Mouse (Mus musculus): ENCODE data around the gene Glt1d1. TPM values are rescaled to one million over a fixed set of nuclear protein-coding genes. Genes with fewer than 3 reads are reported as not detected.

Glt1d1 gene
- total RNA-seq (2021) = 10 to 100 TPM; 20.6 to 26.7 TPM

DNA sequence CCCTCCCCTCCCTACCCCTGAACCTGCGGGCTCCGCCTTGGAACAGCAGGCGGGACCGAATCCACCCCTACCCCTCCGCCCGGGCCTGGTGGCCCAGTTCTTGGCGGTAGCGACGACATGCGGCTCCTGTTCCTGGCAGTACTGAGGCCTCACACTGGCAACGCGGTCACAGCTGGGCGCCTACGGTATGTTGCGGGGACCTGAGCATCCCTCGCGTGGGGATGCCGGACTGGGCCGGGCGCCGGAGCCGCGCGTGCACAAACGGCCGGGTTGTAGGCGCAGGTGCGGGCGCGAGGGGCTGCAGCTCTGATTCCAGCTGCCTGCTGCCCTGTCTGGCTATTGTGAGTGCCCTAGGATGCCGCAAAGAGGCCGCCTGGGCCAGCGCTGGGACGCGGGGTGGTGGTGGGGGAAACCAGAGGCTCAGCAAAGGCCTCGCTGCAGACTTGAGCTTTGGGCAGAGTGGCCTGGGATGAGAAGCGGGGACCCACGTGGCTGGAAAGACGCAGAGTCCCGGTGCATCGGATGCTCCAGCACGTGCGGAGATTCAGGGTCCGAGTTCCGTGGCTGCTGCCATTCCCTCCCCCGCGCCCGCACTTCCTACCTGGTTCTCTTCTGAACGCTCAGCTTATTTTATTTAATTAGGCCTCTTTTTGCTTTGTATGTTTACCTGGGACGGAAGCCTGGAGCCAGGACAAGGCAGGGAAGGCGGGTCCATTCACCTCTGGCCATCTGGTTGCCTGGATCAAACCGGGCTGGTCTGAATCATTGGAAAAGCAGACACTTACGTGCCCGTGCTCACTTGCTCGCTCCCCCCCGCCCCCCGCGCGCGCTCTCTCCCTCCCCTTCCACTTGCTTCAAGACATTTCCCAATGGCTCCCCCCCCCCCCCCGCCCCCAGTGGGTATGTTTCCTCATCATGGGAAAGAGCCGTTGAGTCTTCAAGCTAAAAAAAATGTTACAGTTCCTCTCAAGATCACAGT is at the start of gene Glt1d1, which contains the start of gene Slc15a4:
TSS of gene Glt1d1 (plus strand) at position 96 of the 979 bp plus-strand sequence.
TSS of gene Slc15a4 (minus strand) at position 731 of the 979 bp plus-strand sequence.
- DNase-seq = no peak

DNA sequence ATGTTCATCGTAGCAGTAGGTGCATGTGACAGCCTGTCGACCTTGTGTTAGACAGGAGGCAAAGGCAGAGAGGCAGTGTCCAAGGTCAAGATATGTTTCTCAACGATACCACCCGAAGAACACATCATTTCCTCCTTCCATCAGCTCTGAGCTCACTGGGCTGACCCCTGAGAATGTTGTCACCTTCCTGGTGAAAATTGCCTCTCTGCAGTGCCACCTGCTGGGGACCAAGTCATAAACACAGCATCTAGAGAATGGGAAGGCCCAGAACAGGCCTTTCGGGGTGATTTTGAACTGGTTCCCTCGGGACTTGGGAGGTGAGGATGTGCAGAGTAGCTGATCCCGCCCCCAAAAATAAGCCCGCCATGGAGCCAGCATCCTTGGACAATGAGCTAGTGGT is 48.4 kb upstream of the Glt1d1 start:
- DNase-seq = no peak

DNA sequence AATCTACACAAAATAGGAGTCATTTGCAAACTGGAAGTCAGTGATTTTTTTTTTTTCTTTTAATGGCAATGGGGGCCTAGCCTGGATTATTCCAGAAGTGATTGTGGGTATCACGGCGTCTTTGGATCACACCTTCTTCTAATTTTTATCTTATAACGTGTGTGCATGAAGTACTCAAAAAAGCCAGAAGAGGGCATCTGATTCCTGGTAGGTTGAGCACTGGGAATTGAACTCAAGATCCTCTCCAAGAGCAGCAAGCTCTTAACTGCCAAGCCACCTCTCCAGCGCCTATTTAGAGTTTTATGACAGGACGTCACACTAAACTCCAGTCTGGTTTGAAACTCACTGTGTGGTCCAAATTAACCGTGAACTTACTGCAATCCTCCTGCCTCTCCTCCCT is 44.2 kb upstream of the Glt1d1 start:
- no peak for DNase-seq

DNA sequence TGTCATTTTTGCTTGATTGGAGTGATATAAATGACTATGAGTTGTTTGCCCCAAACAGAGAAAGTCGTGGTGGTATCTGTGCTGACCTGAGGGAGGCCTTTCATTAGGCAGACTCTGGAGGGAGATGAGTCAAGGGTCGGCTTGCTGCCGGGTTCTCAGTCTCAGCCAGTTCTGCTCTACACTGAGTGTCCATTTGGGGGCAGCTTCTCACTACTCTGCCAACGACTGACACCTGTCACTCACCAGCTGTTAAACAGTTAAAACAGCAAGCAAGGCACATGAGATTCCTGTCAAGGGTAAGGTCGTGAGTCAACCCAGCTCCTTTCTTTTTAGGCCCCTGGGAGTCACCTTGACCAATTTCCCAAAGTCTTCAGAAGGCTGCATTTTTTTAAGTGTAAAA is 39.7 kb upstream of the Glt1d1 start:
- no peak for DNase-seq

DNA sequence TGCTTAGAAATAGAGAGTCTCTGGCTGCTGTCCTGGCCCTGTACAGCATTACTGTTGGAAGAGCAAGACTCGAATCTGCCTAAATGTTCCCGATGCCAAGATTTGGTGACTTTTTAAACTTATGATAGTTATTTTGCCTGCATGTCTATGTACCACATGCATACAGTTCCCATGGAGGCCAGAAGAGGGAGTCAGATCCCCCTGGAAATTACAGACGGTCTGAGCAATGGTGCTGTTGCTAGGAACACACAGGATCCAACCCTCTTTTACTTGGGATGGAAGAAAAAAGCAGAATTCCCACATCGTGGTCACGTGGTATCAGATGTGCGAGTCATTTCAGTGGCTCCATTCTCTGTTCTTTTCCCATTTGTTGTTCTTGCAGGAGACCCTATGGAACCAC is 39.2 kb upstream of the Glt1d1 start:
- no peak for DNase-seq

DNA sequence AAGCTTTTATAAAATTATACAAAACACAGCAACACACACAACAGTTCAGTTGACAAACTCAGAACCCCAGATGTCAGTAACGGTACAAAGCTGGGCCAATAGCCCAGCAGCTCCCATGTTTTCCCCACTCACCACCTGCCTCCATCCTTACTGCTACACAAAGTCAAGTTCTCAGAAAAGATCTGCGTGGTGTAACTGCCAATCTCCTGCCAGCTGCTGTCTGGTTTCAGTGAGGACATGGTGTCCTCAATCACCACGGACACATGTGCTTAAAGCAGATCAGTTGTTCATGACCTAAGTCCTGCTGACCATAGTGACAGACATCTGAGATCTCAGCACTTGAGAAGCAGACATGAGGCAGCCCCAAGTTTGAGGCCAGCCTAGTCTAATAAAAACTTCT is 36.4 kb upstream of the Glt1d1 start:
- no peak for DNase-seq

DNA sequence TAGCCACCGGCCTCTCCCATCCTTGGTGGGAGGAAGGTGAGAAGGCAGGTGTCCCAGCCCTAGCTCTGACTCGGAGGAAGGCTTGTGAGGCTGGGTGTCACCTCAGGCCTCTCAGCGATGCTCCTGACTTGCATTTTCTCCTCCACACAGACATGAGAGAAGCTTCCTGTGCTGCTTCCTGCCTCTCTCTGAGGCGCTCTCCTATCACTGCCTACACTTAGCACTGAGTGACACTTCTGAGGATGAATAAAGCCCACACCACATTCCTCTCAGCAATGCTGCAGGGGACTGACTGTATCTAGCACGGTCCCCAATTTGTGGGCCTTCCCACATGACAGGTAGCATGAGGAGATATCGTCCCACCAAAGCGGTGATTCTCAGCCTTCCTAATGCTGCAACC is 35.2 kb upstream of the Glt1d1 start:
- no peak for DNase-seq

DNA sequence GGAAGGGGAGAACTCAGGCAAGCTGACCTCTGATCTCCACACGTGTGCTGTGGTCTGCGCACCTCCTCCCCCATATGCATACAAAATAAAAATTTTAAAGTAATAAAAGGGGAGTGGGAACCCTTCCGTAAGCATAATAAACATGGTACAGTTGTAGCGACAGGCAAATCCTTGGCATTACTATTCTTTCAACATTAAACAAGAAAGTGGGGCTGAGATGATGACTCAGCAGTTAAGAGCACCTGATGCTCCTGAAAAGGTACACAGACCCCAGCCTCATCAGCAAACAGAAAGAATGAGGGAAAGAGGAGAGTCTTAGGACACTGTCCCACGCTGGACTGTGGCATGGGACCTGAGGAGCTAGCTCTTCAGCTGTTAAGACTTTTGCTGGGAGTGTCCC is 29.1 kb upstream of the Glt1d1 start:
- no peak for DNase-seq

DNA sequence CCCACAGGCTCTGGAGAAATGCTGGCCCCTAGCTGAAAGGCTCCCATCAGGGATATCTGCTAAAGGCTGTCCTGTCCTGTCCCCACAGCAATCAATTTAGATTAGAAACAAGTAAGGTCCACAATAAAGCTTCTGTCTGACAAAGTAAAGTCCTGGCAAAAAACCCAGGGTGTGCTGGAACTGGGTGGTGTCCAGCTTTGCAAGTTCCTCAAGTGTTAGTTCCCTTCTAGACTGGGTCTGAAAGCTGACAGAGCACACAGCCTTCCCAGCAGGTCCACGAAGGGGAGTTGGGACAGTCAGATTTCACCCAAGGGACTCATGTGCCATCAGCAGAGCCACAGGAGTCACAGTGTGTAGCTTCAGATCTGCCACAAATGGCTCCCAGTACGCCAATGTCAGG is 24.6 kb upstream of the Glt1d1 start:
- no peak for DNase-seq

DNA sequence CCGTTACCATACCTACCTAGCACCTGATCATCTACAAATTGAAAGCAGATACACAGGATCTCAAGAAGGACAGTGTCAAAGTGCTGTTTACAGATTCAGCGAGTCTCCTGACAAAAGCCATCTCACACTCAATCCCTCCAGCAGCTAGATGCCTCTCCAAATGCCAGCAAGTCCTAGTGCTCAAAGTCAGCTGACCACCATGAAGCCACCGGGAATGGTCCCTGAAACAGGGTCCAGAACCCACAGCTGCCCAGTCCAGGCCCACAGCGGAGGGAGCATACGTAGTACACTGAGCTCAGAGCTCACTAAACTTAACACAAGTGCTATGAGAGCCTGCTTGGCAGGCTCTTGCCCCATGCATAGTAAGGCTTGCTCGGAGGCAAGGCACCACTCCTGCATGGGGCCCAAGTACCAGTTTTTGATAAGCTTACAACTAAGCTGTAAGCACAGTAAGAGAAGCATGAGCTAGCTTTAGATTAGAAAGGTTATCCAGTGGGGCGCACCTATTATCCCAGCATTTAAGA is 22.8 kb upstream of the Glt1d1 start:
- DNase-seq = no peak

DNA sequence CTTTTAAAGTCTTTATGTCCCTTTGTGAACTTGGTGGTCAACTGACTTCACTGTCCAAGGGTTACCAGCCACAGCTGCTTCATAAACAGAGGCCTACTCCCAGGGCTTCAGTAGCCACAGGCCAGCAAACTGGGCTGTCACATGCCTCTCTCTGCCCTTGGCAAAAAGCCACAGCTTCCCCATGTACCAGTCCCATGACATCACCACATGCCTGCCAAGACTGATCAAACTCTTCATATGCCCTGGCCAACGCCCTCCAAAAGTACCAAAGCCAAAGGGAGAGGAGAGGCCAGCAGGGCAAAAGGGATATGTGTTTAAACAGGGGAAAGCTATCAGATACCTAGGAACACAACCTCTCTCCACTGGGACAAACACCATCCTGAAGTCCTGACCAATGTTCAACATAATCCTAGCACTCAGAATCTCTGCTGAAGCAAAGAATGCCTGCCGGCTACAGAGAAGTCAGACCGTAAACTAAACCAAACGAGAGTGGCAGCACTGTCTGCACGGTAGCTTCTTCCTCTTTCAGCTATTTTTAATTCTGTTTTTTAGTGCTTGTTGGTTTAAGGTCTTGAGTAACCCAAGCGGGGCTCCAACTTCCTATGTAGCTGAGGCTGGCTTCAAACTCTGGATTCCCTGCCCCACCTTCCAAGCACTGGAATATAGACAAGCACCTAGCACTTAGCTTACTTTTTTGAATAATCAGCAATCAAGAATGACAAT is 21.1 kb upstream of the Glt1d1 start:
- peak in 1 of 2 experiments; percentile 66 for DNase-seq

DNA sequence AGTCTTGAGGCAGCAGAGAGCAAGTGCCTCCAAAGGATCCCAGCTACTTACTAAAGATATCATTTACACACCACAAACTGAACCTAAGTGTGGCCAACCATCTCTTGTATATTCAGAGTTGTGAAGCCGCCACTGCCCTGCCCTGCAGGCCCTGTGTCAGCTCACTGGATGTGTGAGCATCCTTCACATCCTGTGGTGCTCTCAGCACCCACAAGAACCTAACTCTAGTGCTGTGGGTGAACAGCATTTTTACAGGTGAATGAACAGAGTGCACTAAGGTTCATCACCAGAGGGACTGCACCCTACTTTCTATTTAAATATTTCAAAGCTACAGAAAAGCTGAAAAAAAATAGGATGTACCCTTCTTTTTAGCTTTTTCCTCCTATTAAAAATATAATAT is 20.2 kb upstream of the Glt1d1 start:
- DNase-seq = no peak

DNA sequence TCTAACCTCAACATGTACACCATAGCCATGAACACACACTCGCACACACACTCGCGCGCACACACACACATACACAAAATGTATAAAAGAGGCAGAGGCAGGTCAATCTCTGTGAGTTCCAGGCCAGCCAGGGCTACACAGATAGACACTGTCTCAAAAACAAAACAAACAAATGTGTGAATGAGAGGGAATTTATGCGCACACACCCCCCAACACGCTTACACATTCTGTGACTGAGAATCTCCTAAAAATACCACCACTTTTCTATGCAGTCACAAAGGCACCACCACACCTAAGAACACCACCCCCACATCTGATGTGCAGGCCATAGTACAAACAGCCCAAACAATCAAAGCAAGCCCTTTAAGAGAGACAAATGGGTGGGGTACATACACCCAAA is 19.7 kb upstream of the Glt1d1 start:
- no peak for DNase-seq

DNA sequence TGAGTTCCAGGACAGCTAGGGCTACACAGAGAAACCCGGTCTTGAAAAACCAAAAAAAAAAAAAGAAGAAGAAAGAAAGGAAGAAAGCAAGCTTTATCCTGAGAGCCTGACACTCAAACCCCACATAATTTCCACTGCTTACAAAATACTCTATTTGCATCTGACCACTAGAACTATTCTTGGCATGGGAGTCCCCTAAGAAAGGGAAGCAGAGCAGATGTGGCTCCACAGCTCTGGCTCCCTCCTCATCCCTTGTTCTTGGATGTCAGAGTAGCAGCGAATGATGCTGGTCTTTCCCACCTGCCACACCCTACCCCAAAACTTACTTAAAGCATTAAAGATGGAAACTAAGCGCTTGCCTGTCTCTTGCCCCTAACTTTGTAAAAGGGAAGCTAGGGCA is 16.6 kb upstream of the Glt1d1 start:
- DNase-seq = no peak

DNA sequence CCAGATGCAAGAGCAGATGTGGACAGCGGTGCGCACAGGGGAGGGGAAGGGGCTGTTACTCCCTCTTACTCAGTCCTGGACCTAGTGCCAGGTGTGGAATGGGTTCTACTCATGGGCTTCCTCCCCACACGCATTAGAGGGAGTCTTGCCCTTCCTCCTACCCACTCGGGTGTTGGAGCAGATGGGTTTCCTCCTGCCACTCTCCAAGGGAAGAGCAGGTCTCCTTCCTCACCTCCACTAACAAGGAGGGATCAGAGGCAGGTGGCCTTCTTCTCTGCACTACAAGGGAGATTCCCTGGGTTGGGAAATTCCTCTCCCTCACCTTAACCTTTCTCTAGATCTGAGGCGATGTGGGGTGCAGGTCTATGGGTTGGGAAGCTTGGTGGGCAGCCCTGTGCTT is 15.9 kb upstream of the Glt1d1 start:
- DNase-seq = no peak

DNA sequence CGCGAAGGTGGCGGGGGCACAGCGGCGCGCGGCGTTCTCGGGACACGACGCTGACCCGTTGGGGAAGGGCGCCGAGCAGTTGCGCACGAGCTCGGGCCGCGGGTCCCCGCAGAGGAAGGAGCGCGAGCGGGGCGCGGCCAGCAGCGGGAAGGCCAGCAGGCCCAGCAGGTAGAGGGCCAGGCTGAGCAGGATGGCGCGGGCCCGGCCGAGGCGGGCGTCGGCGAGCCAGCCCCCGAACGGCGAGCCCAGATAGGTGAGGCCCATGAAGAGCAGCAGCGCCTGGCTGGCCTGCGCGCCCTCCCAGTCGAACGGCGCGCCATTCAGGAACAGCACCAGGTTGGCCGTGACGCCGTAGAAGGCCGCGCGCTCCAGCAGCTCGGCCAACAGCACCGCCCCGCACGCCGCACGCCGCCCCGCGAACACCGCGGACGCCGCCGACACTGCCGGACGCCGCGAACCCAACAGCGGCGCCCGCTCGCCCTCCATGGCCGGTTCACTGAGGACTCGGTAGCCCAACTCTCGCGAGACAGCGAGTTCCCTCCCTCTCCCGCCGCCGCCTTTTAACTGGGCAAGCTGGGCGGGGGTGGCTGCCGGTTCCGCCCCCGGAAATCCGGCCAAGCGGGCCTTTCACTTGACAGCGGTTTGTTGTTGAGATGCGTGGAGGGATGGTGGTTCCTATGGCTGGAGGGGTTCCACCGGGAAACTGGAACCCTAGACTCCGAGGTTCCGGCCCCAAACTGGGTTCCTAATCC is 15.0 kb upstream of the Glt1d1 start:
- DNase-seq = peak; percentile 98 to 99

DNA sequence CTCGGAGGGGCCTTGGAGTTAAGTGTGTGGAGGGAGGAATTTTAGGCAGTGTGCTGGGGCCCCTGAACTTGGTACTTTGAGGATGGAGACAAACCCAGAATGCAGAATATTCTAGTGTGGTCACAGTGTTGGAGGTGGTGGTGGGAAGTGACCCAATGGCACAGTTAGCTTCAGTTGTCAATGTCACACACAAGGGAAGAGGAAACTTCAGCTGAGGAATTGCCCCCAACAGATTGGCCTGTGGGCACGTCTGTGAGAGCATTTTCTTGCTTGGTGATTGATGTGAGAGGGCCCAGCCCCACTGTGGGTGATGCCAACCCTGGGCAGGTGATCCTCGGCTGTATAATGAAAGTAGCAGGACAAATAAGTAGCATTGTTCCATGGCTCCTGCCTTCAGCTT is 13.2 kb upstream of the Glt1d1 start:
- no peak for DNase-seq

DNA sequence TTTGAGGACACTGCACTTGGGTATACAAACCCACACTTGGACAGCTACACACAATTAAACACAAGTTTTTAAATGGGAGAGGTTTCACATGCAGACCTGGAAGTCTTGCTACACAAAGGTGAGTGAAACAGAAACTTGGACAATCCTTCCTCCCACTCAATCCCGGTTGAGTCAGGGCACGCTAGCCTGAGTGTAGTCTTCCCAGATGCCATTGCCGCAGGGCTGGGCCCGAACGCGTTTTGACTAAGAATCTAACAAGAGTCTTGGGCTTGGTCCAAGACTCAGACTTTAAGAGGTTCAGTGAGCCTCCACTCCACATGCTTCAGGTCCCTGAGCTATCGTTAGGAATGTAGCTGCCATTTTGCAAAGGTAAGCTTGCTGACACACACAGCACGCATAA is 11.7 kb upstream of the Glt1d1 start:
- DNase-seq = no peak

DNA sequence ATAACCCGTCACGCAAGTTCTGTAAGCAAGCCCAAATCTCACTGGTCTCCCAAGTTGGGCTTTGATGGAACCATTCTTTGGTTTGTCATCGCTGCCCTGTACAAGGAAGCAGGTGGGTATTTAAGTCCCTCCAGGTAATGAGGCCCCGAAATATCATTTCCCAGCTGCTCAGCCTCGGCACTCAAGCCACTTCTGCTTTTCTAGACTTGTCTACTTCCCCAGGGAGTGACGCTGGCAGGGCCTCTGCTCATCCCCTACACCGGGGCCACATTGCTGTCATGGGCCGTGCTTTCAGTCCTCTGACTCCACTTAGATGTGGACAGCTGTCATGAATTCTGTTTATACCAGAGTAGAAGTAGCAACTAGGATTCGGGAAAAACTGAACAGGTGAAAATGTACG is 11.0 kb upstream of the Glt1d1 start:
- DNase-seq = no peak

DNA sequence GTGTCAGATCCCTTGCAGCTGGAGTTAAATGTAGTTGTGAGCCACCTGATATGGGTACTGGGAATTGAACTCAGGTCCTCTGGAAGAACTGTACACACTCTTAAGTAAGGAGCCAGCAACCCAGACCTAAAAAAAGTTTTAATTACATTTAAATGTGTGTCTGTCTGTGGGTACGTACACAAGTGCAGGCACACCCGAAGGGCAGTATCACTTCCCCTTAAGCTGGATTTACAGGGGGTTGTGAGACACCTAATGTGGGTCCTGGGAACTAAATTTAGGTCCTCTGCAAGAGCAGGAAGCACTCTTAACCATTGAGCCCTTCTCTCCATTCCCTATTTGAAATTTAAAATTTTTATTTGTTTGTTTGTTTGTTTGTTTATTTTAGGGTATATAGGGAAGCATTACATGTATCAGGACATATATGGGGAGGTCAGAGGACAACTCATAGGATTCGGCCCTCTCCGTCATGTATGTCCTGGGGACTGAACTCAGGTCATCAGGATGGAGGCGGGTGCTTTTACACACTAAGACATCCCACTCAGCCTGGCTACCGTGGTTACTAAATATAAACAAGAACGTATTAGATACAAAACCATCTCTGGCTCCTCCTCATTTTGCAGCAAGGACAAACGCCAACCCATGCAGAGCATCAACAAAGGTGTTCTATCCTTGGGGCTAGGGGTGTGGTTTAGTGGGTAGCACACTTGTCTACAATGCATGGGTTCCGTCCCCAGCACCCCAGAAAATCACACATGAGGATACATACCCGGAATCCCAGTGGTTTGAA is 7.4 kb upstream of the Glt1d1 start:
- no peak for DNase-seq

DNA sequence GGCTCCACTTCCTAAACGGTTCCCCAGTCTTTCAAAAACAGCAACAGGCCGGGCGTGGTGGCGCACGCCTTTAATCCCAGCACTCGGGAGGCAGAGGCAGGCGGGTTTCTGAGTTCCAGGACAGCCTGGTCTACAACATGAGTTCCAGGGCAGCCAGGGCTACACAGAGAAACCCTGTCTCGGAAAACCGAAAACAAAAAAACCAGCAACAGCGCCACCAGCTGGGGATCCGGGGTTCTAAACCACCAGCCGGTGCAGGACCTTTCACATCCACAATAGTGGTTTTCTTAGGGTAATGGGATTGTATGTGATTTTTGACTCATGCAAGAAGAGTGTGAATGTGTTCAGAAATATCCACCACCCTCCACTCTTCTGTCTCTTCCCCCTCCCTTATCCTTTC is 4.8 kb upstream of the Glt1d1 start:
- DNase-seq = no peak

DNA sequence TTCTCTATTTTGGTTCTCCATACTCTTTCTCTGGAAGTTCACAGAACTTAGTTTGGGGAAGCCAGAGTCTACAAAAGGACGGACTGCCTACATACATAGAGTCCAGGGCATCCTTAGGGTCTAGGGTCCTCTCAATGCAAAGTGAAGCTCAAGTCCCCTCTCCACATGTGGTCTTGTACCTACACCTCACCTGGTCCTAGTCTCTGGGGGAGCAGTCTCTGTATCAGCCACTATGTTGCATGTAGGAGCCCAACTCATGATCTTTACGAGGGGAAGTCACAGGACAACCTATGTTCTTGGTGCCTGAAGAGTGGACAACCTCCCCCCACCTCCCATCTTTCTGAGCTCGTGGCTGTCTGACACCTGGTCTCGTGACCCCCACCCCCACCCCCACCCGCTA is 391 bp upstream of the Glt1d1 start:
- no peak for DNase-seq

Data from layer of hippocampus, postnatal 36 days (tissue).